Mouse (Mus musculus): ENCODE data around the gene Cth. TPM values are rescaled to one million over a fixed set of nuclear protein-coding genes. Genes with fewer than 3 reads are reported as not detected.

Gene Cth
- polyA plus RNA-seq, 1 experiment from 2014 or later = 30.0 TPM

DNA sequence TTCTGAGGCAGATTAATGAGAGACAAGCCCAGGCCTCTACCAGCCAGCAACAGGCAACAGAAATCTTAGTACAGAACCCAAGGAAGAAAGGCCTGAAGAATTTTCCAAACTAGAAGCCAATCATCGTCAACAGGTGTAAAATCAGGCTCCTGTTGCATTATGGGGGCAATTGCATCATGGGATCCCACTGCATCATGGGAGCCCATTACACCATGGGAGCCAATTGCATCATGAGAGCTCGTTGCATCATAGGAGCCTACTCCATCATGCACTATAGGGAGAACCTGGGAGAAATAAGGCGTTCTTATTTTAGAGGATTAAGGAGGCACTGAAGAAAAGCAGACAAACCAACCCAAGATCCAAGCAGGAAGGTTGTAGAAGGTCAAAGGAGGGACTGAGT lies 27.2 kb downstream of the Cth start:
- Histone ChIP-seq H3K27ac (no peak overlapping the region), H3K4me3 (no peak overlapping the region), H3K9me3 (replicated peaks) (no peaks in the 10 kb centered on the region), H3K36me3 (peaks cover 24% of the 10 kb centered on the region), H3K4me1 (no peaks in the 10 kb centered on the region), H3K27me3 (ENCODE audit: low read depth, poor library complexity, severe bottlenecking) (no peaks in the 10 kb centered on the region)
- 94% methylated on average over 3 of the region's 3 CpGs for WGBS
- no peak for DNase-seq (ENCODE audit: low spot score)

DNA sequence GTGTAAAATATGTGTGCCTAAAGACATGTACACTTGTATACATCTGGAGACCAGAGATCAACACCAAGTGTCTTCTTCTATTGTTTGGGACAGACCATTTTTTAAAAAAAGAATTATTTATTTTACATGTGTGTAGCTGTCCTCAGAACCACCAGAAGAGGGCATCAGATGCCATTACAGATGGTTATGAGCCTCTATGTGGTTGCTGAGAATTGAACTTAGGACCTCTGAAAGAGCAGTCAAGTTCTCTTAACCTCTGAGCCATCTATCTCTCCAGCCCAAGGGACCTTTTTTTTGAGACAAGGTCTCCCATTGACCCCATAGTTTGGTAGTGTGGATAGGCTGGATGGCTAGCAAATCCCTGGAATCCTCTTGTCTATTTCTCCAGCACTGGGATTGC lies 33.1 kb downstream of the Cth start:
- Histone ChIP-seq H3K4me1 (no peaks in the 10 kb centered on the region), H3K9me3 (replicated peaks) (no peaks in the 10 kb centered on the region), H3K27ac (no peak overlapping the region), H3K36me3 (peaks cover 17% of the 10 kb centered on the region), H3K4me3 (no peak overlapping the region), H3K27me3 (ENCODE audit: low read depth, poor library complexity, severe bottlenecking) (no peaks in the 10 kb centered on the region)
- no peak for DNase-seq (ENCODE audit: low spot score)

DNA sequence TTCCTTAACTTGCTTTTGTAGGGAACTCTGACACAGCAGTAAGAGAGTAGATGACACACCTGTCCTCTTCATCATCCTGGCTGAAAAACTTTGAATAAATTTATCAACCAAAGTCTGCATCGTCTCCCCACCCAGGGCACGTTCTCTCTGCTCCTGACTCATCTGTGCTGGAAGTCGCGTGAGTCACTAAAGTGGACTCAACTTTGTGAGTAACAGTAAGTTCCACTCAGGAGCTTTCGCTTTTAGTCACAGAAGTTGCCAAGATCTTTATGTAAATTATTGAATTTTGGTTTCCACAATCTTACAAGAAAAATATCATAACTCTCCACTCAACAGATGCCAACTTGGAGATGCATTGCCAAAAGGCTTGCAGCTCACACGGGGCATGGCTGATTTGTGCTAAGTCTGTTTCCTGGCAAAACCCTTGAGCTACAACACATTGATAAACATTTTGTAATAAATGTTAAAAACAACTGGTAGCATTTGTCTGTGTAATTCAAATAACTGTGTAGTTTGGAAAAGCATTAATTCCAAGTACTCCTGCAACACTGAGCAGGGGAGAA lies 40.7 kb downstream of the Cth start:
- Histone ChIP-seq H3K27me3 (ENCODE audit: low read depth, poor library complexity, severe bottlenecking) (no peaks in the 10 kb centered on the region), H3K27ac (no peak overlapping the region), H3K9me3 (replicated peaks) (no peaks in the 10 kb centered on the region), H3K4me3 (no peak overlapping the region), H3K4me1 (no peaks in the 10 kb centered on the region), H3K36me3 (no peaks in the 10 kb centered on the region)
- no peak for DNase-seq (ENCODE audit: low spot score)
- WGBS = 91% methylated on average over 6 of the region's 6 CpGs

DNA sequence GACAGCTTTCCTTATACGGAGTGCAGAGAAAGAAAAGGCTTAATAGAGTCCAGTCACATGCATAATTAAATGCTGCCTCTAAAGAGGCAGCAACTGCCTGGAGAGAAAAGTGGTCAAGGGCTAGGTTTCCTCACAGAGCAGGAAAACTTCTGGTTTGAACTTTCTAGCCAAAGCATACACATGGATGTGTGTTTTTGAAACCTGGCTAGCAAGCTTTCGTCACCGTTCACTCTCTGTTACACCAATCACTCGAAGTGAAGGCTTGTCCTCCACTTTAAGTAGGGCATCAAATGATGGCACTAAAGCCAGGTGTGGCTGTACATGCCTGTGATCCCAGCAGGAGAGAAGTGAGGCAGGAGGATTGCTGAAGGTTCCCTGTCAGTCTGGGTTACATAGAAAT lies 41.8 kb downstream of the Cth start:
- no peak for DNase-seq (ENCODE audit: low spot score)
- H3K9me3 ChIP-seq (replicated peaks) = no peaks in the 10 kb centered on the region
- H3K27ac ChIP-seq = no peak overlapping the region
- H3K4me1 ChIP-seq = no peaks in the 10 kb centered on the region
- WGBS = 84% methylated on average over 4 of the region's 4 CpGs
- H3K27me3 ChIP-seq (ENCODE audit: low read depth, poor library complexity, severe bottlenecking) = no peaks in the 10 kb centered on the region
- no peaks in the 10 kb centered on the region for H3K36me3 ChIP-seq
- H3K4me3 ChIP-seq = no peak overlapping the region

DNA sequence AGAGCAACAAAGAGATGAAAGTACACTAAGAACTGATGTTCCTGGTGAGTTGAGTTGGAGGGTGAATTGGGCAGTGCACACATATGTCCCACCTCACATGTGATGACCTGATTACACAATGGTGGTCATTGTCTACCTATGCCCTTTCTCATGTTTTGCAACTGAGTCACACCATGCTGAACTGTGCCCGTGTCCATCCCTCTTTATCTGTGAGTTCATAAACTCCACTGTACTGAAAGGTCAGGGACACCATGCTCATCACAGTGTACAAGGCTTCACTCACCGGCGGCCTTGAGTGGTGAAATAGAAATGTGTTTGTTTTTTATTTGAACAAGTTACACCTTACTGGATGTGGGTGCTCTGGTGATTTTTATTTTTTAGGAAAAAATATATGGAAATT lies 42.9 kb downstream of the Cth start:
- no peaks in the 10 kb centered on the region for H3K36me3 ChIP-seq
- WGBS = 93% methylated on average over 3 of the region's 3 CpGs
- no peak overlapping the region for H3K4me3 ChIP-seq
- DNase-seq (ENCODE audit: low spot score) = no peak
- no peaks in the 10 kb centered on the region for H3K9me3 ChIP-seq (replicated peaks)
- no peaks in the 10 kb centered on the region for H3K4me1 ChIP-seq
- H3K27ac ChIP-seq = no peak overlapping the region
- no peaks in the 10 kb centered on the region for H3K27me3 ChIP-seq (ENCODE audit: low read depth, poor library complexity, severe bottlenecking)

DNA sequence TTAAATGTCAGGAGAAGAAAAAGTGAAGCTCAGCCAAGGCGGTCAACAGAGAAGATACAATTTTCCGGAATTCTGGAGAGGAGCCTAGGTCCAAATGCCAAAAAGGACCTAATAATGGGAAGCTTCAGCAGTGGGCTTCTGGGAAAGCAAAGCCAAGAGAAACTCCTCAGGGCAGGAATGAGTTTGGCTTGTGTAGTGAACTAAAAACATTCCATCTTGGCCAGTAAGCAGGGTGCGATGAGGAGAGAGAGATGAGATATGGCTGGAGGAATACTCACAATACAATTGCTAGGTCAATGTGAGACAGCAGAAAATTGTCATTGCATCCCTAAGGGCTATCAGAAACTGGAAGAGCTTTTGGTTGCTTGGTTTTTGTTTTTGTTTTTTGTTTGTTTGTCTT lies 43.9 kb downstream of the Cth start:
- DNase-seq (ENCODE audit: low spot score) = no peak
- no peaks in the 10 kb centered on the region for H3K36me3 ChIP-seq
- 95% methylated on average over 3 of the region's 3 CpGs for WGBS
- no peak overlapping the region for H3K27ac ChIP-seq
- no peak overlapping the region for H3K4me3 ChIP-seq
- no peaks in the 10 kb centered on the region for H3K27me3 ChIP-seq (ENCODE audit: low read depth, poor library complexity, severe bottlenecking)
- H3K4me1 ChIP-seq = no peaks in the 10 kb centered on the region
- no peaks in the 10 kb centered on the region for H3K9me3 ChIP-seq (replicated peaks)

DNA sequence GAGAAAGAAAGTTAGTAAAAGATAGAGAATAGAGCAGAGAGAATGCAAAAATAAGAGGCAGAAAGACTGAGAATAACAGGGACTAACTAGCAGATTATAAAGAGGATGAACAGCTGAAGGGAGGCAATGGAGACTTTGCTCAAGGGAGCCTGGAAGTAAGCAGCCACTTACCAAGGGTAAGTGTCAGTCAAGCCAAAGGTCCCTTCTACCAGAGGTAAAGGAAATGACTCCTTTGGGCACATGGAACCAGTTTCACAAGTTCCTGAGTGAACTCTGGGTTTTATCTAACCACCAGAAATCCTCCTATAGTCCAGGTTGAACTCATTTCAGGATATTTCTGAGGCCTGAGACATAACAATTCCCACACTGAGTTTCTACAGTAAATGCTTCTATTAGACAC lies 47.0 kb downstream of the Cth start:
- no peaks in the 10 kb centered on the region for H3K9me3 ChIP-seq (replicated peaks)

DNA sequence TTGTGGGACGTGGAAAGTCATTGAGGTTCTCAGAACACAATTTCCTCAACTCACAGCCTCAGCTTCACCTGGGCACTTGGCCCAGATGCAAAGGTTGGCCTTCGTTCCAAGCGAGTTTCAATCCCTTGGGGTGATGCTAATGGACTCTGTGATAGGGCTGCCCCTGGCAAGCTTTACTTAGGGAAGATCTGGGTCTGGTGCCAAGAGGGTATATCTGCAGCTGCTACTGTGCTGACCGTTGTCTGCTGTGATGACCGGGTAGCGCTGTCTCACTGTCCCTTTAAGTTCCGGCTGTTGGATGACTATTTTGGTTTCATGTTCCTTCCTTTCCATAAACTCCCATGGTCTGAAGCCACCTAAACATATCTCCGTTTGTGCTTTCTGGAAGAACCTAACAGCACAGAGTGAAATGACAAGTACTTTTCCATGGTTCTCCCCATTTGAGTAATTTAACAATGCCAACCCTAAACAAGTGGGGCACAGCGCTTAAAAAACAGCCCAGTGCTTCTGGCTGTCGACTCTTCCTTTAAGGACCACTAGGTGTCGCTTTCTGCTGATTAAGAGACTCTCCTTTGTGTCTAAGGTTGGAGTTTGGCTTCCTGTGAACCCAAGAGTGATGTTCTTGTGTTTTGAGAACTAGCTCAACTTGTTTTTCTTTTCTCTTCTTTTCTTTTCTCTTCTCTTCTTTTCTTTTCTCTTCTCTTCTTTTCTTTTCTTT lies 48.3 kb downstream of the Cth start:
- no peaks in the 10 kb centered on the region for H3K4me1 ChIP-seq
- no peak overlapping the region for H3K27ac ChIP-seq
- no peaks in the 10 kb centered on the region for H3K9me3 ChIP-seq (replicated peaks)
- no peaks in the 10 kb centered on the region for H3K36me3 ChIP-seq
- H3K4me3 ChIP-seq = no peak overlapping the region
- H3K27me3 ChIP-seq (ENCODE audit: low read depth, poor library complexity, severe bottlenecking) = no peaks in the 10 kb centered on the region
- DNase-seq (ENCODE audit: low spot score) = peak; percentile 32
- 59% methylated on average over 11 of the region's 11 CpGs for WGBS

More for the DNA sequence above, 47.0 kb downstream of the Cth start:
- H3K27me3 ChIP-seq (ENCODE audit: low read depth, poor library complexity, severe bottlenecking) = no peaks in the 10 kb centered on the region
- no peak overlapping the region for H3K27ac ChIP-seq
- no peaks in the 10 kb centered on the region for H3K4me1 ChIP-seq
- no peaks in the 10 kb centered on the region for H3K36me3 ChIP-seq
- DNase-seq (ENCODE audit: low spot score) = no peak
- H3K4me3 ChIP-seq = no peak overlapping the region

DNA sequence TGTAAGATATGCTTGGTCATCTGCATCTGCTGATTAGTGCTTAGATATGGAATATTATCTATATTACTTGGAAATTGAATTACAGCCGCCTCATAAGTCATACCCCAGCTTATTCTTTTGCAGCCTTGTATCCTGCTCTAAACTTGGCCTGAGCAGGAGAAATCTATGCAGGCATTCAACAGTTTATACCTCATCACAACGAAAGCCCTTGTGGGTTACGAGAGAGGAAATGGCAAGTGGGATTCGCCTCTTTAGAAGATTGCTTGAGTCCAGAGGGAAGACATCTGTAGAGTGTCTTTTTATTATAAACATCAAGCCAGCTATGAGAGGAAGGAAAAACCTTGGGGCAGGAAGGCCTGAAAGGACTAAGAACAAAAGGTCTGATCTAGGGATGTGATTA lies 52.0 kb downstream of the Cth start:
- no peaks in the 10 kb centered on the region for H3K36me3 ChIP-seq
- H3K9me3 ChIP-seq (replicated peaks) = no peaks in the 10 kb centered on the region
- H3K27me3 ChIP-seq (ENCODE audit: low read depth, poor library complexity, severe bottlenecking) = no peaks in the 10 kb centered on the region
- no peak overlapping the region for H3K4me3 ChIP-seq
- H3K4me1 ChIP-seq = no peaks in the 10 kb centered on the region
- no peak for DNase-seq (ENCODE audit: low spot score)
- WGBS = 85% methylated on average over 4 of the region's 4 CpGs
- no peak overlapping the region for H3K27ac ChIP-seq

DNA sequence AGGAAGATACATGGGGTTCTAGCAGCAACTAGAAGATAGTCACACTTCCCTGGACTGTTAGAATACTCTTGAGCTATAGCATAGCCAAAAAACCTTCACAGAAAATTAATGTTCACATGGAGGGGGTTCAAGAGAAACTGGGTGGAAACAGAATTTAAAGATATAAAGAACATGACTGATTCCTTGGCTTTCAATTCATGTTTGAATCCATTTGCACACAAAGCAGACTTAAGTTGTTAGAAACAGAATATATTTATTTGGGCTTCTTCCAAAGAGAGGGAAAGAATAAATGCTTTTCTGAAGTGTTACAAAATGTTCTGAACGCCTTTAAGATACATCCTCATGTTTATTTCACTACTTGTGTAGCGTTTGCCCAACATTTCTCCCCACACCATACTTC lies 57.0 kb downstream of the Cth start:
- H3K4me1 ChIP-seq = no peaks in the 10 kb centered on the region
- H3K27me3 ChIP-seq (ENCODE audit: low read depth, poor library complexity, severe bottlenecking) = no peaks in the 10 kb centered on the region
- H3K4me3 ChIP-seq = no peak overlapping the region
- no peaks in the 10 kb centered on the region for H3K36me3 ChIP-seq
- H3K9me3 ChIP-seq (replicated peaks) = no peaks in the 10 kb centered on the region
- no peak overlapping the region for H3K27ac ChIP-seq
- 92% methylated on average over 2 of the region's 2 CpGs for WGBS
- no peak for DNase-seq (ENCODE audit: low spot score)

DNA sequence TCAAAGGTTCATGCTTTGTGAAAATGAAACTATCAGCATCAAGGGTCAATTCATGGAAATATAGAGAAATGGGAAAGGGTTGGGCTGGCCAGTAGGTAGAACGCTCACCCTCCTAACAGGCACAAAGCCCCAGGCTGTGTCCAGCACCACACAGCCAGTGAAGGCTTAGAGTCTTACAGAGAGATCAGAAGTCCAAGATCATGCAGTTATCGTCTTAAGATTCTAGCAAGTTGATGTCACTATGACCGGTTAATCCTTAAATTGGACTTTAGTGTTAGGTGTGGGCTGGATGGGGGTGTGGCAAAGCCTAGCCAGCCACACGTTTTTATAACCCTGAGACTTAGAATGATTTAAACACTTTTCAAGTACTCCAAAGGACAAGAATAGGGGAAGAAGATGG lies 58.6 kb downstream of the Cth start:
- H3K27me3 ChIP-seq (ENCODE audit: low read depth, poor library complexity, severe bottlenecking) = no peaks in the 10 kb centered on the region
- no peak overlapping the region for H3K27ac ChIP-seq
- H3K36me3 ChIP-seq = no peaks in the 10 kb centered on the region
- H3K4me1 ChIP-seq = no peaks in the 10 kb centered on the region
- no peaks in the 10 kb centered on the region for H3K9me3 ChIP-seq (replicated peaks)
- 54% methylated on average over 4 of the region's 4 CpGs for WGBS
- no peak for DNase-seq (ENCODE audit: low spot score)
- H3K4me3 ChIP-seq = no peak overlapping the region

DNA sequence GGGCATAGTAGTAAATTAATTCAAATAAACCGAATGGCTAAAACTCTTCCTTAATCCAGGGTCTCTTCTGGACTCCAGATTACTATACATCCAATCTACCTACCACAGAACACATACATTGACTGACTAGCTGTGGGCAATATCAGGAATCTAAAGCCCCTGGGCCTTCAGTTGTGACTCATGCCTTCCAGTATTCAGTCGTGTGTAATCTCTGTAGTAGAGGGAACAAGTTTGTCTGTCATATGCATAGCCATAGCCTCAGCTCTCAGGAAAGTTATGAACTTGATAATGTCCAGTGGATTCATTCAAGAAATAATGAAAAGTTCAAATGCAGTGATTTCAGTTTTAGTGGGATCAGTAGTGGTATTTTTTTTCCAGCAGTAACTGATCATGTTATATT lies 59.0 kb downstream of the Cth start:
- Histone ChIP-seq H3K4me1 (no peaks in the 10 kb centered on the region), H3K27me3 (ENCODE audit: low read depth, poor library complexity, severe bottlenecking) (no peaks in the 10 kb centered on the region), H3K36me3 (no peaks in the 10 kb centered on the region), H3K9me3 (replicated peaks) (no peaks in the 10 kb centered on the region), H3K4me3 (no peak overlapping the region), H3K27ac (no peak overlapping the region)
- no peak for DNase-seq (ENCODE audit: low spot score)
- WGBS = 88% methylated on average over 2 of the region's 2 CpGs

DNA sequence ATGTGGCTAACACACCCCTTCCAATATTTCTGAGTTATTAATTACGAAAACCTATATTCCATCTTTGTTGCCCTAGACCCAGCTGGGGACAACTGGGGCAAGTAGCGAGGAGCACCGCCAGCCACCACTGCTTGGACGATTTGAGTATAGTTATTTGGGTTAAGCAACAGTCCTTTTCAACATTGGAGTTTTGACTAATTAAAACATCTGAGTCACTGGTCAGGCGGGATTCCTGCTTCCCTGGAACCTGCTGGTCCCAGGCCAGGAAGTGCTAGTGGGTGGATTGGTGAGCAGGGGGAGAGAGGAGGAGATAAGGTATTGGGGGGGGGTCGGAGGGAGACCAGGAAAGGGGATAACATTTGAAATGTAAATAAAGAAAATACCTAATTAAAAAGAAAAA lies 59.4 kb downstream of the Cth start:
- Histone ChIP-seq H3K27me3 (ENCODE audit: low read depth, poor library complexity, severe bottlenecking) (no peaks in the 10 kb centered on the region), H3K27ac (no peak overlapping the region), H3K4me3 (no peak overlapping the region), H3K4me1 (no peaks in the 10 kb centered on the region), H3K36me3 (no peaks in the 10 kb centered on the region), H3K9me3 (replicated peaks) (no peaks in the 10 kb centered on the region)
- WGBS = 80% methylated on average over 6 of the region's 6 CpGs
- no peak for DNase-seq (ENCODE audit: low spot score)

DNA sequence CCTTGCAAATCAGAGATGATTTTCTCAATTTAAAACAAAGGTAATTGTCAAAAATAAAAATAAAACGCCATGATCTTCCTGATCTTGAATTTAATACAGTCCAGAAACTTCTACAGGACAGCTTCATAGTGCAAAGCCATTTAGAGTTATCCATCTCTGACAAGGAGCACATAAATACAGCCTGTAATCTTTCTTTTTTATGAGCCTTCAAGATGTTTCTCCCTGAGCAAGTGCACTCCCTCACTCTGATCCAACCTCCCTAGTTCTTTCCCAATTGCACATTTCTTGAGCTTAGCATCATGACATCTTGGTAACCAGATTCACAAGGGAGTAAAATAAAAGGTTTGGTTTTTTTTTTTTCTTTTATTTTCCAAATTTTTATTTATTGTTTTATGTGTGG lies 72.1 kb downstream of the Cth start:
- no peak for DNase-seq (ENCODE audit: low spot score)
- H3K27ac ChIP-seq = no peak overlapping the region
- peaks cover 12% of the 10 kb centered on the region for H3K4me1 ChIP-seq
- no peaks in the 10 kb centered on the region for H3K9me3 ChIP-seq (replicated peaks)
- WGBS = 45% methylated on average over 1 of the region's 1 CpGs
- no peaks in the 10 kb centered on the region for H3K36me3 ChIP-seq
- no peak overlapping the region for H3K4me3 ChIP-seq
- no peaks in the 10 kb centered on the region for H3K27me3 ChIP-seq (ENCODE audit: low read depth, poor library complexity, severe bottlenecking)
